Mouse (Mus musculus) B cell, adult 62 days (primary cell): ENCODE results near the gene Cypt12. TPM values are rescaled to one million over a fixed set of nuclear protein-coding genes. Genes with fewer than 3 reads are reported as not detected.

Source experiments
- total RNA-seq: library from RNA; stranded (reverse); gene quantifications from 4 replicates; pipeline ENCODE4 v1.2.4, GENCODE M21; 2023

The Cypt12 gene
- not detected in 4 replicates for total RNA-seq

GRCm38 (mm10) chr3:17948299-17948698 is at the start of gene Cypt12:
Gene Cypt12 (plus strand): TSS chr3:17948410.

